Mouse (Mus musculus) ES-E14 (cell line): ENCODE measurements around the gene Pim2. TPM values are rescaled to one million over a fixed set of nuclear protein-coding genes. Genes with fewer than 3 reads are reported as not detected.

Experiments
- DNase-seq: peaks from one replicate; pipeline ENCODE4 v3.0.0-alpha.2; 2013; ENCODE audit warnings: low read depth, low spot score
- H3K27ac ChIP-seq: 2 replicates; pipeline ENCODE4 v1.5.1; 2012; ENCODE audit warnings: low read depth, mild to moderate bottlenecking, low read length, moderate library complexity, mixed read lengths; ENCODE audit not compliant: poor library complexity, insufficient read depth, severe bottlenecking
- H3K36me3 ChIP-seq: 2 replicates; pipeline ENCODE4 v1.6.1; 2012; ENCODE audit warnings: mild to moderate bottlenecking, low read length, moderate library complexity, mixed read lengths; ENCODE audit not compliant: control insufficient read depth, poor library complexity, insufficient read depth, severe bottlenecking
- H3K4me1 ChIP-seq, 2 experiments: fragments of 150-350 bp in 1 of 2; sonication (generic) in 1 of 2; 2 replicates each; pipeline ENCODE4 v1.6.1; 2012; ENCODE audit warnings: low read length in 2 of 2, mild to moderate bottlenecking in 1 of 2, mixed read lengths in 1 of 2; ENCODE audit not compliant: control insufficient read depth in 2 of 2, insufficient read depth in 2 of 2, poor library complexity in 1 of 2
- H3K4me3 ChIP-seq, 2 experiments: fragments of 150-350 bp in 1 of 2; sonication (generic) in 1 of 2; 2 replicates each; pipeline ENCODE4 v1.5.1; 2012; ENCODE audit warnings: low read length in 2 of 2, low read depth in 1 of 2, mild to moderate bottlenecking in 1 of 2, mixed read lengths in 1 of 2; ENCODE audit not compliant: insufficient read depth in 1 of 2, poor library complexity in 1 of 2, severe bottlenecking in 1 of 2
- H3K9ac ChIP-seq: 2 replicates; pipeline ENCODE4 v1.6.1; 2012; ENCODE audit warnings: low read depth, mild to moderate bottlenecking, low read length, mixed read lengths; ENCODE audit not compliant: poor library complexity, insufficient read depth, severe bottlenecking
- H3K9me3 ChIP-seq: fragments of 150-350 bp; sonication (generic); 2 replicates; pipeline ENCODE4 v1.6.1; 2012; ENCODE audit warnings: low read depth, mild to moderate bottlenecking, low read length; ENCODE audit not compliant: control insufficient read depth, insufficient read depth
- CHD2 ChIP-seq: IDR thresholded peaks from 2 replicates; pipeline ENCODE4 v1.6.1; 2014; ENCODE audit warnings: mild to moderate bottlenecking, low read depth, low read length, inconsistent platforms
- HCFC1 ChIP-seq: IDR thresholded peaks from 2 replicates; pipeline ENCODE4 v1.6.1; 2012; ENCODE audit warnings: low read length, inconsistent platforms, borderline replicate concordance; ENCODE audit not compliant: insufficient read depth
- MAFK ChIP-seq: IDR thresholded peaks from 2 replicates; pipeline ENCODE4 v1.6.1; 2014; ENCODE audit warnings: mild to moderate bottlenecking, low read depth, low read length, inconsistent platforms; ENCODE audit not compliant: insufficient read depth
- ZC3H11A ChIP-seq: IDR thresholded peaks from 2 replicates; pipeline ENCODE4 v1.6.1; 2012; ENCODE audit warnings: low read depth, mild to moderate bottlenecking, inconsistent platforms, low read length, borderline replicate concordance
- ZNF384 ChIP-seq: IDR thresholded peaks from 2 replicates; pipeline ENCODE4 v1.6.1; 2012; ENCODE audit warnings: low read depth, low read length, inconsistent platforms
- in situ Hi-C, 2 experiments: fragments of 600-800 bp; cut with MboI; formaldehyde crosslinking; loops; one replicate each; pipeline ENCODE4 v1.15.1; 2025; ENCODE audit warnings: low sequenced_read_pairs in 2 of 2, inconsistent platforms in 1 of 2; ENCODE audit not compliant: unreplicated experiment in 2 of 2
- total RNA-seq: library from RNA; depleted of rRNA; stranded (reverse); fragments of 300-350 nt; gene quantifications from 2 replicates; pipeline ENCODE4 v1.2.3, GENCODE M21; 2012

The Pim2 gene
- total RNA-seq, 1 experiment = 20.8 TPM

DNA sequence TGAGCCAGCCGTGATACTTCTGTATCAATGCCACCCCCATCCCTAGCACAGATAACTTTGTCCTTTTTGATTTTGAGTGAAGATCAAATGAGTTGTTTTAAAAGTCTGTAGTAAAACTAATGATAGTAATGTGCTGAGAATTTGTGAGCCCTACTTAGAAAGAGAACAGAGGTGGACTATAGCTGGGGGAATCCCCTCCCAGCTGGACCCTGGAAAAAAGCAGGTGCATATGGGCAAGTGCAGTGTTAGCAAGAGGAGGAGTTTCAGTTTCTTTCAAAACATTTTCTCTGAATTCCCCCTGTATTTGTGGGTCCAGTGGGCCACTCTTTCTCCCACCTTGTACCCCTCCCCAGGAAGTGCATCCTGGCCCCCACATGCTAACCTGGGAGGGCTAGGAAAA, 14.9 kb upstream of the Pim2 start:
- no peak for TF ChIP-seq ZC3H11A
- no peak for TF ChIP-seq MAFK
- no peak for TF ChIP-seq CHD2
- TF ChIP-seq HCFC1 = no peak
- no peak for TF ChIP-seq ZNF384
- peaks cover 0 to 6% of the 10 kb centered on the region in 2 experiments; a peak in 2 of 4 replicates for H3K4me1 ChIP-seq
- no peaks in the 10 kb centered on the region for H3K9me3 ChIP-seq
- H3K27ac ChIP-seq = no peak overlapping the region
- no peak overlapping the region for H3K9ac ChIP-seq
- in situ Hi-C loops = no loop called here
- no peak for DNase-seq
- peaks cover 6% of the 10 kb centered on the region for H3K36me3 ChIP-seq
- no peak overlapping the region for H3K4me3 ChIP-seq

DNA sequence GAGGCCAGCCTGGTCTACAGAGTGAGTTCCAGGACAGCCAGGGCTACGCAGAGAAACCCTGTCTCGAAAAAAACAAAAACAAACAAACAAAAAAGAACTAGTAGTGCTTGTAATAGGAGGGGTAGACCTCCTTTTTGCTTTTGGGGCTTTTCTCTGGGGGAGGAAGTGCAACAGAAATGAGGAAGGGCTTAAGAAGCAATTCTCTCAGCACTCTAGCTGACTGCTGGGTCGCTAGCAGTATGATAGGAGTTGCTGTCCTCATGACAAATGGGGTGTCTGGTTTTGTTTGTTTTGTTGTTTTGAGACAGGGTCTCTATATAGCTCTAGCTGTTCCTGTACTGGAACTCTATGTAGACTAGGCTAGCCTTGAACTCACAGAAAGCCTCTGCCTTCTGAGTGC, 13.5 kb upstream of the Pim2 start:
- Histone ChIP-seq H3K9ac (no peak overlapping the region), H3K4me1 (peaks cover 0 to 8% of the 10 kb centered on the region in 2 experiments; a peak in 3 of 4 replicates), H3K9me3 (no peaks in the 10 kb centered on the region), H3K27ac (no peak overlapping the region), H3K36me3 (peaks cover 6% of the 10 kb centered on the region), H3K4me3 (no peak overlapping the region)
- in situ Hi-C loops = no loop called here
- TF ChIP-seq ZC3H11A = no peak
- no peak for TF ChIP-seq HCFC1
- TF ChIP-seq ZNF384 = no peak
- TF ChIP-seq MAFK = no peak
- TF ChIP-seq CHD2 = no peak
- DNase-seq = no peak

DNA sequence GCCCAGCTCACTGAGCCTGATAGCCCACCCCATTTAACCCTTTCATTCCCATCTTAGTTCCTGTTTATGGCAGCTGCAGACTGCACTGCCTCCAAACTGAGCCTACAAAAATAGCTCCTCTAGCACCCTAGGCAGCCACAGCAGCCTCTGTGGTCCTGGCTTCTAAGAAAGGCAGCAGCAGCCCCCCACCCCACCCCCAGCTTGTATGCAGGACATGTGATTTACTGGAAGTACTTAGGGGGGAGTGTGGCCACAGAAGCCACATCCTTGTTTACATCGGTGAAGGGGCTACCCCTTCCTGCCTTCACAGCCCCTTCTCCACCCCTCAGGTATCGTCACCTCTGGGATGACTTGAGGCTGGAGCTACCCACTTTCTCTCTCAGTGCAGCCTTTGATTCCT, 12.7 kb upstream of the Pim2 start:
- H3K4me3 ChIP-seq = no peak overlapping the region
- no peak for TF ChIP-seq ZNF384
- TF ChIP-seq ZC3H11A = no peak
- no peak for TF ChIP-seq MAFK
- TF ChIP-seq CHD2 = no peak
- TF ChIP-seq HCFC1 = no peak
- no peaks in the 10 kb centered on the region for H3K9me3 ChIP-seq
- no peak for DNase-seq
- peaks cover 6% of the 10 kb centered on the region for H3K36me3 ChIP-seq
- no peak overlapping the region for H3K9ac ChIP-seq
- in situ Hi-C loops = no loop called here
- H3K27ac ChIP-seq = no peak overlapping the region
- H3K4me1 ChIP-seq = peaks cover 0 to 8% of the 10 kb centered on the region in 2 experiments; a peak in 3 of 4 replicates

DNA sequence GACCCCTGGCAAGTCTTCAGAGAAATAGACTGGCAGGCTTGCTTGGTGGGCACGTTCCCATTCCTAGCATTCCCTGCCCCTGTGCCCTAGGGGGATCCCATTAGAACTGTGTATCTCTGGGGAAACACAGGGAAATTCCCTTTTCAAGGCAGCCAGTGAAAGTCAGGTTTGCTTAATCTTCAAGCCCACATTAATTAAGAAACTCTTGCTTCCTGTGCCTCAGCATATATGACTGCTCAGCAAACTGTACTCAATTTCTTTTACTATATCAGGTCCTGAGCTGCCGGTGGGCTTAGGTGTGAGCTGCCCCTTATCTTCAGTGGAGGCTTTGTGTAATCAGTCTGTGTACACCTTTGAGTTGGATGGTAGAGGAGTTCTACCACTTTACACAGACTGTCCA, 12.3 kb upstream of the Pim2 start:
- H3K36me3 ChIP-seq = peaks cover 6% of the 10 kb centered on the region
- no peak for DNase-seq
- no peak overlapping the region for H3K9ac ChIP-seq
- peaks cover 0 to 8% of the 10 kb centered on the region in 2 experiments; a peak in 3 of 4 replicates for H3K4me1 ChIP-seq
- no peak overlapping the region for H3K4me3 ChIP-seq
- TF ChIP-seq ZC3H11A (no peak), ZNF384 (no peak), CHD2 (no peak), HCFC1 (no peak), MAFK (no peak)
- H3K9me3 ChIP-seq = no peaks in the 10 kb centered on the region
- no peak overlapping the region for H3K27ac ChIP-seq
- in situ Hi-C loops = no loop called here

DNA sequence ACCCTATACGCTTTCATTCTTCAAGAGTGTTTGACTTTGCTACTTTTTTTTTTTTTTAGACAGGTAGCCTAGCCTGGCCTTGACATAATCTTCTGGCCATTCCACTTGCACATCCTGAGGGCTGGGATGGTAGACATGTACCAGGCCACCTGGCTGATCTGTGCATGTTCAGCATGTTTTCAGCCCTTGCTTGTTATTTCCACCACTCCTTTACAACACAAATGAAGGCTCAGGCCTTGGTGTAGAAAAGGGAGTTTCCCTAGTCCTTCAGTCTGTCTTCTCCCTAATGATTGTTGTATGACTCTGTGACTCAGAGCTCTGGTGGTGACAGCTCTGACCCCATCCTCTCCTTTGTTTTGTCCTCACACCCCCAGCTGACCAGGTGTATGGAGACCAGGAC, 10.9 kb upstream of the Pim2 start:
- Histone ChIP-seq H3K27ac (no peak overlapping the region), H3K9me3 (no peaks in the 10 kb centered on the region), H3K36me3 (peaks cover 8% of the 10 kb centered on the region), H3K4me1 (peaks cover 0 to 8% of the 10 kb centered on the region in 2 experiments; a peak in 3 of 4 replicates), H3K4me3 (no peak overlapping the region), H3K9ac (no peak overlapping the region)
- no peak for TF ChIP-seq ZC3H11A
- no peak for TF ChIP-seq HCFC1
- TF ChIP-seq ZNF384 = no peak
- no peak for TF ChIP-seq MAFK
- no peak for TF ChIP-seq CHD2
- DNase-seq = no peak
- in situ Hi-C loops = no loop called here
